Mouse (Mus musculus) forebrain, embryonic 13.5 days (tissue): ENCODE measurements around the gene Ank2. TPM values are rescaled to one million over a fixed set of nuclear protein-coding genes. Genes with fewer than 3 reads are reported as not detected.
A peak's percentile ranks its signal among the peaks of the same experiment; 100 is the strongest.

Source experiments
- ATAC-seq: fragments of 200-750 bp; cut with Nextera tagmentation; 2 replicates; pipeline ENCODE4 v1.8.0; 2017
- H3K27ac ChIP-seq: fragments of 300-500 bp; sonication (generic); 2 replicates; pipeline ENCODE4 v1.5.1; 2015; ENCODE audit warnings: inconsistent platforms, mild to moderate bottlenecking, moderate library complexity
- H3K27me3 ChIP-seq: fragments of 300-500 bp; sonication (generic); 2 replicates; pipeline ENCODE4 v1.6.1; 2015; ENCODE audit warnings: mild to moderate bottlenecking, inconsistent platforms
- H3K36me3 ChIP-seq: fragments of 300-500 bp; sonication (generic); 2 replicates; pipeline ENCODE4 v1.6.1; 2015; ENCODE audit warnings: mild to moderate bottlenecking, inconsistent platforms; ENCODE audit not compliant: poor library complexity, severe bottlenecking
- H3K4me1 ChIP-seq: fragments of 300-500 bp; sonication (generic); 2 replicates; pipeline ENCODE4 v1.6.1; 2015; ENCODE audit warnings: inconsistent platforms
- H3K4me2 ChIP-seq: fragments of 300-500 bp; sonication (generic); 2 replicates; pipeline ENCODE4 v1.6.1; 2015; ENCODE audit warnings: inconsistent platforms, mild to moderate bottlenecking, moderate library complexity
- H3K4me3 ChIP-seq: fragments of 300-500 bp; sonication (generic); 2 replicates; pipeline ENCODE4 v1.5.1; 2015; ENCODE audit warnings: mild to moderate bottlenecking, inconsistent platforms
- H3K9ac ChIP-seq: fragments of 300-500 bp; sonication (generic); 2 replicates; pipeline ENCODE4 v1.6.1; 2015; ENCODE audit warnings: mild to moderate bottlenecking, inconsistent platforms
- H3K9me3 ChIP-seq: fragments of 300-500 bp; sonication (generic); replicated peaks from 2 replicates; pipeline ENCODE4 v1.6.1; 2016; ENCODE audit warnings: inconsistent platforms
- WGBS: fragments of 180-500 bp; shearing (Covaris S2); methylation state at CpG from one replicate; pipeline ENCODE4 v1.1.7; 2015; 5-methylcytosine and 5-hydroxymethylcytosine counted together
- polyA plus RNA-seq: library from polyadenylated mRNA; unstranded; fragments of >200 nt; fragmentation: Nextera tagmentation; extraction: Ambion mirVana; gene quantifications from 2 replicates; pipeline ENCODE4 v1.2.1, GENCODE M21; 2015

The Ank2 gene
- polyA plus RNA-seq, 1 experiment from 2014 or later: 125 TPM

GRCm38 (mm10) chr3:127210552-127210951 lies 288.6 kb downstream of the Ank2 start:
- Histone ChIP-seq H3K36me3 (no peaks in the 10 kb centered on the region), H3K27ac (no peak overlapping the region), H3K9me3 (no peaks in the 10 kb centered on the region), H3K4me1 (peaks cover 14% of the 10 kb centered on the region), H3K9ac (no peak overlapping the region), H3K27me3 (no peaks in the 10 kb centered on the region), H3K4me2 (no peak overlapping the region), H3K4me3 (no peak overlapping the region)
- WGBS: 37% methylated on average over 4 of the region's 4 CpGs
- ATAC-seq: no peak

- Histone ChIP-seq H3K27ac (no peak overlapping the region), H3K4me3 (no peak overlapping the region), H3K27me3 (no peaks in the 10 kb centered on the region), H3K4me1 (peaks cover 13% of the 10 kb centered on the region), H3K36me3 (no peaks in the 10 kb centered on the region), H3K4me2 (no peak overlapping the region), H3K9ac (no peak overlapping the region), H3K9me3 (no peaks in the 10 kb centered on the region)
- no peak for ATAC-seq
- 93% methylated on average over 5 of the region's 5 CpGs for WGBS
These were observed 290.3 kb downstream of the Ank2 start for GRCm38 (mm10) chr3:127208871-127209270.

- WGBS: 82% methylated on average over 5 of the region's 5 CpGs
- no peak for ATAC-seq
- Histone ChIP-seq H3K9ac (no peak overlapping the region), H3K4me2 (no peak overlapping the region), H3K27ac (no peak overlapping the region), H3K27me3 (no peaks in the 10 kb centered on the region), H3K4me3 (no peak overlapping the region), H3K9me3 (no peaks in the 10 kb centered on the region), H3K4me1 (peaks cover 11% of the 10 kb centered on the region; the same call in 1 of the 2 replicates), H3K36me3 (no peaks in the 10 kb centered on the region)
These were observed 293.2 kb downstream of the Ank2 start for GRCm38 (mm10) chr3:127205883-127206434.

GRCm38 (mm10) chr3:127202484-127203115 lies 296.6 kb downstream of the Ank2 start:
- no peak for ATAC-seq
- Histone ChIP-seq H3K27ac (no peak overlapping the region), H3K9ac (no peak overlapping the region), H3K9me3 (no peaks in the 10 kb centered on the region), H3K36me3 (no peaks in the 10 kb centered on the region), H3K4me2 (no peak overlapping the region), H3K4me1 (peaks cover 10% of the 10 kb centered on the region; the same call in 1 of the 2 replicates), H3K4me3 (no peak overlapping the region), H3K27me3 (no peaks in the 10 kb centered on the region)
- WGBS: 40% methylated on average over 11 of the region's 11 CpGs

GRCm38 (mm10) chr3:127200789-127201188 lies 298.4 kb downstream of the Ank2 start:
- Histone ChIP-seq H3K9me3 (no peaks in the 10 kb centered on the region), H3K4me3 (no peak overlapping the region), H3K4me1 (peaks cover 5% of the 10 kb centered on the region; the same call in 1 of the 2 replicates), H3K27ac (no peak overlapping the region), H3K9ac (no peak overlapping the region), H3K36me3 (no peaks in the 10 kb centered on the region), H3K4me2 (no peak overlapping the region), H3K27me3 (no peaks in the 10 kb centered on the region)
- WGBS: 86% methylated on average over 3 of the region's 3 CpGs
- ATAC-seq: no peak

- 91% methylated on average over 9 of the region's 9 CpGs for WGBS
- no peak overlapping the region for H3K9ac ChIP-seq
- H3K36me3 ChIP-seq: no peaks in the 10 kb centered on the region
- H3K4me1 ChIP-seq: peaks cover 5% of the 10 kb centered on the region; the same call in 1 of the 2 replicates
- no peak for ATAC-seq
- no peaks in the 10 kb centered on the region for H3K9me3 ChIP-seq
- H3K4me2 ChIP-seq: no peak overlapping the region
- no peak overlapping the region for H3K27ac ChIP-seq
- H3K27me3 ChIP-seq: no peaks in the 10 kb centered on the region
- no peak overlapping the region for H3K4me3 ChIP-seq
These were observed 300.0 kb downstream of the Ank2 start for GRCm38 (mm10) chr3:127199112-127199665.

GRCm38 (mm10) chr3:127198656-127199055 lies 300.5 kb downstream of the Ank2 start:
- H3K4me3 ChIP-seq: no peak overlapping the region
- no peak overlapping the region for H3K4me2 ChIP-seq
- no peaks in the 10 kb centered on the region for H3K36me3 ChIP-seq
- WGBS: 96% methylated on average over 7 of the region's 7 CpGs
- H3K27ac ChIP-seq: no peak overlapping the region
- peaks cover 5% of the 10 kb centered on the region; the same call in 1 of the 2 replicates for H3K4me1 ChIP-seq
- no peaks in the 10 kb centered on the region for H3K27me3 ChIP-seq
- H3K9ac ChIP-seq: no peak overlapping the region
- no peaks in the 10 kb centered on the region for H3K9me3 ChIP-seq
- ATAC-seq: no peak

- Histone ChIP-seq H3K27ac (no peak overlapping the region), H3K9me3 (no peaks in the 10 kb centered on the region), H3K4me3 (no peak overlapping the region), H3K36me3 (no peaks in the 10 kb centered on the region), H3K27me3 (no peaks in the 10 kb centered on the region), H3K4me2 (no peak overlapping the region), H3K4me1 (peaks cover 13% of the 10 kb centered on the region), H3K9ac (no peak overlapping the region)
- no peak; the same call in 1 of the 2 replicates for ATAC-seq
- WGBS: 71% methylated on average over 5 of the region's 5 CpGs
These were observed 310.4 kb downstream of the Ank2 start for GRCm38 (mm10) chr3:127188789-127189128.

- H3K4me1 ChIP-seq: peaks cover 13% of the 10 kb centered on the region
- H3K9ac ChIP-seq: no peak overlapping the region
- no peak overlapping the region for H3K4me2 ChIP-seq
- H3K27me3 ChIP-seq: no peaks in the 10 kb centered on the region
- ATAC-seq: no peak
- H3K9me3 ChIP-seq: no peaks in the 10 kb centered on the region
- H3K36me3 ChIP-seq: no peaks in the 10 kb centered on the region
- no peak overlapping the region for H3K27ac ChIP-seq
- H3K4me3 ChIP-seq: no peak overlapping the region
- 83% methylated on average over 5 of the region's 5 CpGs for whole genome bisulfite sequencing
These were observed 310.9 kb downstream of the Ank2 start for GRCm38 (mm10) chr3:127188086-127188788.

- no peak overlapping the region for H3K4me3 ChIP-seq
- WGBS: 88% methylated on average over 2 of the region's 2 CpGs
- no peak overlapping the region for H3K9ac ChIP-seq
- H3K27ac ChIP-seq: no peak overlapping the region
- H3K36me3 ChIP-seq: no peaks in the 10 kb centered on the region
- no peak for ATAC-seq
- H3K4me2 ChIP-seq: no peak overlapping the region
- H3K4me1 ChIP-seq: peaks cover 13% of the 10 kb centered on the region
- H3K27me3 ChIP-seq: no peaks in the 10 kb centered on the region
- H3K9me3 ChIP-seq: no peaks in the 10 kb centered on the region
These were observed 312.1 kb downstream of the Ank2 start for GRCm38 (mm10) chr3:127187081-127187480.

GRCm38 (mm10) chr3:127186239-127186638 lies 312.9 kb downstream of the Ank2 start:
- Histone ChIP-seq H3K36me3 (no peaks in the 10 kb centered on the region), H3K9ac (no peak overlapping the region), H3K4me1 (peaks cover 13% of the 10 kb centered on the region), H3K9me3 (no peaks in the 10 kb centered on the region), H3K4me3 (no peak overlapping the region), H3K27me3 (no peaks in the 10 kb centered on the region), H3K27ac (no peak overlapping the region), H3K4me2 (no peak overlapping the region)
- WGBS: 92% methylated on average over 3 of the region's 3 CpGs
- no peak for ATAC-seq

- WGBS: 16% methylated on average over 5 of the region's 5 CpGs
- no peak overlapping the region for H3K9ac ChIP-seq
- no peak overlapping the region for H3K4me2 ChIP-seq
- no peak overlapping the region for H3K27ac ChIP-seq
- H3K4me1 ChIP-seq: peaks cover 9% of the 10 kb centered on the region
- no peak overlapping the region for H3K4me3 ChIP-seq
- no peaks in the 10 kb centered on the region for H3K27me3 ChIP-seq
- no peaks in the 10 kb centered on the region for H3K36me3 ChIP-seq
- ATAC-seq: peak; percentile 39
- no peaks in the 10 kb centered on the region for H3K9me3 ChIP-seq
These were observed 315.0 kb downstream of the Ank2 start for GRCm38 (mm10) chr3:127183998-127184753.
